Mouse (Mus musculus): ENCODE measurements around the gene Ccdc117. TPM values are rescaled to one million over a fixed set of nuclear protein-coding genes. Genes with fewer than 3 reads are reported as not detected.

Ccdc117 gene
- polyA plus RNA-seq, 1 experiment from 2014 or later = 24.6 TPM

- H3K27me3 ChIP-seq (replicated peaks; ENCODE audit: control insufficient read depth, insufficient read depth, low read length) = no peaks in the 10 kb centered on the region
- WGBS = 80% methylated on average over 5 of the region's 5 CpGs
- no peak; the same call in 1 of the 2 replicates for ATAC-seq (replicated peaks; ENCODE audit: low FRiP score)
- H3K9me3 ChIP-seq (ENCODE audit: control insufficient read depth, low read length) = no peaks in the 10 kb centered on the region
- no peak for DNase-seq (ENCODE audit: low spot score)
- peaks cover 47% of the 10 kb centered on the region for H3K36me3 ChIP-seq (ENCODE audit: control insufficient read depth, insufficient read depth, low read length)
- H3K27ac ChIP-seq (ENCODE audit: low read depth, low read length) = no peak overlapping the region
- H3K9ac ChIP-seq (ENCODE audit: low read depth, low read length) = no peak overlapping the region
- H3K4me1 ChIP-seq (replicated peaks; ENCODE audit: control insufficient read depth, insufficient read depth, low read length) = peaks cover 1% of the 10 kb centered on the region
- H3K4me3 ChIP-seq (ENCODE audit: low read depth, low read length) = no peak overlapping the region
- no peak overlapping the region for H3K4me2 ChIP-seq
These were observed 14.0 kb downstream of the Ccdc117 start for GRCm38 (mm10) chr11:5527865-5528523.

- 83% methylated on average over 7 of the region's 7 CpGs for WGBS
These were observed 15.2 kb downstream of the Ccdc117 start for GRCm38 (mm10) chr11:5526573-5527439.

GRCm38 (mm10) chr11:5525418-5525817 lies 16.6 kb downstream of the Ccdc117 start:
- no peak overlapping the region for H3K27ac ChIP-seq (ENCODE audit: low read depth, low read length)
- H3K36me3 ChIP-seq (ENCODE audit: control insufficient read depth, insufficient read depth, low read length) = peaks cover 34% of the 10 kb centered on the region
- no peak overlapping the region for H3K4me2 ChIP-seq
- no peaks in the 10 kb centered on the region for H3K9me3 ChIP-seq (ENCODE audit: control insufficient read depth, low read length)
- H3K4me3 ChIP-seq (ENCODE audit: low read depth, low read length) = no peak overlapping the region
- WGBS = 86% methylated on average over 4 of the region's 4 CpGs
- H3K4me1 ChIP-seq (replicated peaks; ENCODE audit: control insufficient read depth, insufficient read depth, low read length) = peaks cover 8% of the 10 kb centered on the region
- no peak overlapping the region for H3K9ac ChIP-seq (ENCODE audit: low read depth, low read length)
- ATAC-seq (replicated peaks; ENCODE audit: low FRiP score) (no peak), DNase-seq (ENCODE audit: low spot score) (no peak)
- no peaks in the 10 kb centered on the region for H3K27me3 ChIP-seq (replicated peaks; ENCODE audit: control insufficient read depth, insufficient read depth, low read length)

More at GRCm38 (mm10) chr11:5526573-5527439, 15.2 kb downstream of the Ccdc117 start:
- Histone ChIP-seq H3K4me2 (no peak overlapping the region), H3K9me3 (ENCODE audit: control insufficient read depth, low read length) (no peaks in the 10 kb centered on the region), H3K27me3 (replicated peaks; ENCODE audit: control insufficient read depth, insufficient read depth, low read length) (no peaks in the 10 kb centered on the region), H3K4me1 (replicated peaks; ENCODE audit: control insufficient read depth, insufficient read depth, low read length) (peaks cover 8% of the 10 kb centered on the region), H3K36me3 (ENCODE audit: control insufficient read depth, insufficient read depth, low read length) (peaks cover 43% of the 10 kb centered on the region), H3K27ac (ENCODE audit: low read depth, low read length) (no peak overlapping the region), H3K9ac (ENCODE audit: low read depth, low read length) (no peak overlapping the region), H3K4me3 (ENCODE audit: low read depth, low read length) (no peak overlapping the region)
- DNase-seq (ENCODE audit: low spot score) (no peak), ATAC-seq (replicated peaks; ENCODE audit: low FRiP score) (no peak)

- no peaks in the 10 kb centered on the region for H3K9me3 ChIP-seq (ENCODE audit: control insufficient read depth, low read length)
- no peak for DNase-seq (ENCODE audit: low spot score)
- no peak for ATAC-seq (replicated peaks; ENCODE audit: low FRiP score)
- H3K27me3 ChIP-seq (replicated peaks; ENCODE audit: control insufficient read depth, insufficient read depth, low read length) = no peaks in the 10 kb centered on the region
- H3K4me3 ChIP-seq (ENCODE audit: low read depth, low read length) = peak overlapping the region; percentile 95
- peak overlapping the region; percentile 88 for H3K4me2 ChIP-seq
- H3K4me1 ChIP-seq (replicated peaks; ENCODE audit: control insufficient read depth, insufficient read depth, low read length) = peaks cover 8% of the 10 kb centered on the region
- H3K27ac ChIP-seq (ENCODE audit: low read depth, low read length) = no peak overlapping the region
- H3K36me3 ChIP-seq (ENCODE audit: control insufficient read depth, insufficient read depth, low read length) = peaks cover 25% of the 10 kb centered on the region
- H3K9ac ChIP-seq (ENCODE audit: low read depth, low read length) = peak overlapping the region; percentile 99; the same call in 1 of the 2 replicates
- 89% methylated on average over 11 of the region's 11 CpGs for WGBS
These were observed 19.1 kb downstream of the Ccdc117 start for GRCm38 (mm10) chr11:5522798-5523415.

GRCm38 (mm10) chr11:5521516-5522291 lies 20.3 kb downstream of the Ccdc117 start:
- WGBS = under 1% methylated on average over 33 of the region's 34 CpGs
- H3K36me3 ChIP-seq (ENCODE audit: control insufficient read depth, insufficient read depth, low read length) = peaks cover 25% of the 10 kb centered on the region
- peak overlapping the region; percentile 99 for H3K9ac ChIP-seq (ENCODE audit: low read depth, low read length)
- H3K9me3 ChIP-seq (ENCODE audit: control insufficient read depth, low read length) = no peaks in the 10 kb centered on the region
- DNase-seq (ENCODE audit: low spot score) (peak; percentile 72), ATAC-seq (replicated peaks; ENCODE audit: low FRiP score) (peak; percentile 75)
- no peaks in the 10 kb centered on the region for H3K27me3 ChIP-seq (replicated peaks; ENCODE audit: control insufficient read depth, insufficient read depth, low read length)
- peak overlapping the region; percentile 88 for H3K4me2 ChIP-seq
- peaks cover 8% of the 10 kb centered on the region for H3K4me1 ChIP-seq (replicated peaks; ENCODE audit: control insufficient read depth, insufficient read depth, low read length)
- H3K4me3 ChIP-seq (ENCODE audit: low read depth, low read length) = peak overlapping the region; percentile 95
- peak overlapping the region; percentile 96 for H3K27ac ChIP-seq (ENCODE audit: low read depth, low read length)

GRCm38 (mm10) chr11:5521266-5521515 lies 20.8 kb downstream of the Ccdc117 start:
- peak overlapping the region; percentile 99 for H3K9ac ChIP-seq (ENCODE audit: low read depth, low read length)
- no peaks in the 10 kb centered on the region for H3K27me3 ChIP-seq (replicated peaks; ENCODE audit: control insufficient read depth, insufficient read depth, low read length)
- under 1% methylated on average over 13 of the region's 13 CpGs for WGBS
- no peaks in the 10 kb centered on the region for H3K9me3 ChIP-seq (ENCODE audit: control insufficient read depth, low read length)
- peak overlapping the region; percentile 96 for H3K27ac ChIP-seq (ENCODE audit: low read depth, low read length)
- H3K36me3 ChIP-seq (ENCODE audit: control insufficient read depth, insufficient read depth, low read length) = peaks cover 25% of the 10 kb centered on the region
- ATAC-seq (replicated peaks; ENCODE audit: low FRiP score) = peak; percentile 42
- H3K4me1 ChIP-seq (replicated peaks; ENCODE audit: control insufficient read depth, insufficient read depth, low read length) = peaks cover 8% of the 10 kb centered on the region
- peak overlapping the region; percentile 88 for H3K4me2 ChIP-seq
- DNase-seq (ENCODE audit: low spot score) = no peak
- peak overlapping the region; percentile 95 for H3K4me3 ChIP-seq (ENCODE audit: low read depth, low read length)

GRCm38 (mm10) chr11:5520412-5521265 lies 21.3 kb downstream of the Ccdc117 start, which contains the start of gene Xbp1:
Gene Xbp1 (plus strand): TSS chr11:5520659.
- H3K36me3 ChIP-seq (ENCODE audit: control insufficient read depth, insufficient read depth, low read length) = peaks cover 25% of the 10 kb centered on the region
- H3K27me3 ChIP-seq (replicated peaks; ENCODE audit: control insufficient read depth, insufficient read depth, low read length) = no peaks in the 10 kb centered on the region
- peak within 1 kb of the TSS; percentile 95 for H3K4me3 ChIP-seq (ENCODE audit: low read depth, low read length)
- ATAC-seq (replicated peaks; ENCODE audit: low FRiP score) = peak; percentile 97
- under 1% methylated on average over 65 of the region's 72 CpGs for WGBS
- H3K9ac ChIP-seq (ENCODE audit: low read depth, low read length) = peak within 1 kb of the TSS; percentile 99
- no peaks in the 10 kb centered on the region for H3K9me3 ChIP-seq (ENCODE audit: control insufficient read depth, low read length)
- peak within 1 kb of the TSS; percentile 88 for H3K4me2 ChIP-seq
- peak; percentile 99 for DNase-seq (ENCODE audit: low spot score)
- peak within 1 kb of the TSS; percentile 96 for H3K27ac ChIP-seq (ENCODE audit: low read depth, low read length)
- peaks cover 8% of the 10 kb centered on the region for H3K4me1 ChIP-seq (replicated peaks; ENCODE audit: control insufficient read depth, insufficient read depth, low read length)
